Mouse (Mus musculus): ENCODE data around the gene Pex11a. TPM values are rescaled to one million over a fixed set of nuclear protein-coding genes. Genes with fewer than 3 reads are reported as not detected.
A peak's percentile ranks its signal among the peaks of the same experiment; 100 is the strongest.
"Not testable (repeated sequence)": the region's sequence is repeated elsewhere in the genome, so short reads cannot be mapped to it uniquely, and the experiment has no call there.

The Pex11a gene
- polyA plus RNA-seq (2016; fragmentation: Nextera tagmentation; extraction: Ambion mirVana), result 8.0 and 8.3 TPM in 2 replicates

DNA sequence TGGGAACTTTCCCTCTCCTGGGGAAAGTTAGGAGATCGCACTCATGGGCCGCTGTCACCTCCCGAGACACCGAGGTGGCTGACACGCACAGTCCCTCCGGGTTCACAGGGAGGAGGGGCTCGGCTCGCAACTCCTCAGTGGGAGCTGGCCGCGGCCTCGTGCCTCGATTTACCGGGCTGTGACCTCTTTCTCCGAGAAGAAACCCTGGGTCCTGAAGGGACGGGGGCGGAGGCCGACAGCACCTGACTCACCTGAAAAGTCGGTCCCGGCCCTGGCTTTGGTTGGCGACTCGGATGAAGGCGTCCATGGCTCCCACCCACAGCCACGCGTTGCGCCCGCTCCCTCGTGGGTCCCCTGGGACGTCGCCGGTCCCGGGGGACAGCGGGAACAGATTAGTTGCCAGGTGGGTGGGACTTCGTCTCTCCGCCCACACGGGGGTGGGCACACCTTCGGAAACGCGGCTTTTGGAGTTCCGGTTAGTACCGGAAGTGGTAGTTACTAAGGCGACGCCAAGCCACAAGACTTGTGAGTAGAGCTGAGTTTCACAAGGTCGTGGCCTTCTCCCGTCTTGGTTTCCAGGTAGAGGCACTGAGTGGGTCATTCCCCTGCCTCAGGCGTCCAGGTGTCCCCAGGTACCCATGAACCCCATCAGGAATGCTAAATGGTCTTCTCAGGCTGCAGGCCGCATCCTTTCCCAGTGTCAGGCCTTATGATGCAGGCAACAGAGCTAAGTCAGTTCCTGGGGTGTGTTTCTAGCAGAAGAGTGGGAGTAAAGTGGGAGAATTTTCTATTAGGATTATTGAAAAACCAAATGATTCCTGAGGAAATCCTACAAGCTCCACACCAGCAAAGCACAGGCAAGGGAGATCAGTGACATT, at the start of gene Pex11a, which contains the start of gene Wdr93:
Gene Pex11a (minus strand): TSS at position 473 of the 878 bp plus-strand sequence.
Gene Wdr93 (plus strand): TSS at position 505 of the 878 bp plus-strand sequence.
- peak; percentile 81 for DNase-seq (ENCODE audit: low spot score)

DNA sequence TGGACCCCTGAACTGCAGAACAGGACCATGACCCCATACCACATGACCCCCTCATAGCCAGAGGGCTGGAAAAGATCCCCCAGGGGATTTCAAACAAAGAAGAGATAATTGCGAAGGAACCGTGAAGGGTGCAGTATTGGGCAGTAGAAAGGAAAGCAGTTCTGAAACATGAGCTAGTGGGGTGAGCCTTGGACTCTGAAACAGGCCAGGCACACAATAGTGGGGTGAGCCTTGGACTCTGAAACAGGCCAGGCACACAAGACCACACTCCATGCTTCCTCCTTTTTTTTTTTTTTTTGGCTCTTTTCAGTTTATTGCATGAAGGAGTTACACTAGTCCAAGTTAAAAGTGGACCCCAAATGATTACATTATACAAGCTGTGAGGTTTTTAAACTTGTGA, 46.9 kb upstream of the Pex11a start:
- WGBS, result 25% methylated on average over 2 of the region's 2 CpGs
- not testable (repeated sequence) for H3K36me3 ChIP-seq; H3K4me3 ChIP-seq; H3K27ac ChIP-seq; H3K9me3 ChIP-seq; DNase-seq (ENCODE audit: low spot score)
- H3K4me1 ChIP-seq (replicated peaks), result peaks cover 32% of the 10 kb centered on the region
- H3K27me3 ChIP-seq (ENCODE audit: insufficient read depth, poor library complexity, severe bottlenecking), result peaks cover 79% of the 10 kb centered on the region

More for the DNA sequence above, at the start of gene Pex11a, which contains the start of gene Wdr93:
- no peaks in the 10 kb centered on the region for H3K9me3 ChIP-seq
- peak within 1 kb of the TSS; percentile 85 for H3K27ac ChIP-seq
- peaks cover 15% of the 10 kb centered on the region for H3K4me1 ChIP-seq (replicated peaks)
- H3K36me3 ChIP-seq, result 0 out of 2 replicates have a peak, but pooled peaks cover 5% of the 10 kb centered on the region
- peaks cover 7% of the 10 kb centered on the region for H3K27me3 ChIP-seq (ENCODE audit: insufficient read depth, poor library complexity, severe bottlenecking)
- 3% methylated on average over 46 of the region's 46 CpGs for WGBS
- peak within 1 kb of the TSS; percentile 79 for H3K4me3 ChIP-seq

GRCm38 (mm10) chr7:79786295-79786694, 43.4 kb upstream of the Pex11a start:
- no peaks in the 10 kb centered on the region for H3K9me3 ChIP-seq
- no peak overlapping the region for H3K4me3 ChIP-seq
- H3K4me1 ChIP-seq (replicated peaks), result peaks cover 17% of the 10 kb centered on the region
- H3K27ac ChIP-seq, result no peak overlapping the region
- DNase-seq (ENCODE audit: low spot score), result peak; percentile 65
- H3K27me3 ChIP-seq (ENCODE audit: insufficient read depth, poor library complexity, severe bottlenecking), result peaks cover 44% of the 10 kb centered on the region
- WGBS, result 24% methylated on average over 6 of the region's 6 CpGs
- H3K36me3 ChIP-seq, result no peaks in the 10 kb centered on the region

GRCm38 (mm10) chr7:79782516-79782855, 39.6 kb upstream of the Pex11a start:
- Histone ChIP-seq H3K27ac (no peak overlapping the region), H3K36me3 (no peaks in the 10 kb centered on the region), H3K4me3 (no peak overlapping the region), H3K27me3 (ENCODE audit: insufficient read depth, poor library complexity, severe bottlenecking) (peaks cover 11% of the 10 kb centered on the region), H3K9me3 (no peaks in the 10 kb centered on the region), H3K4me1 (replicated peaks) (peaks cover 12% of the 10 kb centered on the region; the same call in 1 of the 2 replicates)
- DNase-seq (ENCODE audit: low spot score), result no peak
- 78% methylated on average over 2 of the region's 2 CpGs for WGBS

DNA sequence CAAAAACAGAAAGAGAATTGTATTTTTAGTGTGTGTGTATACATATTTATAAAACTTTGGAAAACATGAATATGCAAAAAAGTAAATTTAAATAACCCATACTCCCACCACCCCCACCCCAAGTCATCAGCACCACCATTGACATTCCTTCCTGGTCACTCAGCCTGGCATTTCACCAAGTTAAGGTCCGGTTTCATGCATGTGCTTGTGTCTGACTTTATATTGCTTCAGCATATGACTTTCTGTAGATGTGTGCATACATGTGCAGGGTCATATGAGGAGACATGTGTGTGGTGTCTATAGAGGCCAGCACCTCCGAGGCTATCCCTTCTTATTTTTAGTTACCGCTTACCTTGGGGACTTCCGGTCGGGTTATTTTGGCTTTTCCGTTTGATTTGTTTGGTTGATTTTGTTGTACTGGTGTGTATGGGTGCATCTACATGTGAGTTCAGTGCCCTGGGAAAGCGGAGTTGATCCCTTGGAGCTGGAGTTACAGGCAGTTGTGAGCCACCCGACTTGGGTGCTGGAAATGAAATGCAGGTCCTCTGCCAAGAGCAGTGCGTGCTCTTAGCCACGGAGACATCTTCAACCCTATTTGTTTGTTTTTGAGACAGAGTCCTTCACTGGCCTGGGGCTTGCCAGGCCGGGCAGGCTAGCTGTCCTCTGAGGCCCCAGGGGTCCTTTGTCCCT, 39.0 kb upstream of the Pex11a start:
- DNase-seq (ENCODE audit: low spot score), result no peak
- Histone ChIP-seq H3K4me1 (replicated peaks) (peaks cover 12% of the 10 kb centered on the region; the same call in 1 of the 2 replicates), H3K36me3 (no peaks in the 10 kb centered on the region), H3K4me3 (no peak overlapping the region), H3K9me3 (no peaks in the 10 kb centered on the region), H3K27me3 (ENCODE audit: insufficient read depth, poor library complexity, severe bottlenecking) (peaks cover 6% of the 10 kb centered on the region), H3K27ac (no peak overlapping the region)
- WGBS, result 78% methylated on average over 11 of the region's 11 CpGs

- Histone ChIP-seq H3K27ac (no peak overlapping the region), H3K4me1 (replicated peaks) (peaks cover 12% of the 10 kb centered on the region; the same call in 1 of the 2 replicates), H3K9me3 (no peaks in the 10 kb centered on the region), H3K27me3 (ENCODE audit: insufficient read depth, poor library complexity, severe bottlenecking) (no peaks in the 10 kb centered on the region), H3K4me3 (peak overlapping the region; percentile 16), H3K36me3 (no peaks in the 10 kb centered on the region)
- peak; percentile 81 for DNase-seq (ENCODE audit: low spot score)
- WGBS, result 29% methylated on average over 16 of the region's 16 CpGs
Measured at GRCm38 (mm10) chr7:79780647-79781626, 38.0 kb upstream of the Pex11a start.

- Histone ChIP-seq H3K36me3 (no peaks in the 10 kb centered on the region), H3K4me3 (no peak overlapping the region), H3K27ac (no peak overlapping the region), H3K4me1 (replicated peaks) (peaks cover 14% of the 10 kb centered on the region), H3K27me3 (ENCODE audit: insufficient read depth, poor library complexity, severe bottlenecking) (no peaks in the 10 kb centered on the region; the same call in 1 of the 2 replicates), H3K9me3 (no peaks in the 10 kb centered on the region)
- no peak for DNase-seq (ENCODE audit: low spot score)
- WGBS, result 45% methylated on average over 15 of the region's 15 CpGs
Measured at GRCm38 (mm10) chr7:79771561-79772512, 28.9 kb upstream of the Pex11a start.

GRCm38 (mm10) chr7:79769664-79770063, 26.7 kb upstream of the Pex11a start:
- H3K9me3 ChIP-seq, result no peaks in the 10 kb centered on the region
- WGBS, result 87% methylated on average over 3 of the region's 3 CpGs
- no peak for DNase-seq (ENCODE audit: low spot score)
- H3K36me3 ChIP-seq, result no peaks in the 10 kb centered on the region
- H3K27ac ChIP-seq, result no peak overlapping the region
- H3K4me1 ChIP-seq (replicated peaks), result peaks cover 14% of the 10 kb centered on the region
- H3K27me3 ChIP-seq (ENCODE audit: insufficient read depth, poor library complexity, severe bottlenecking), result no peaks in the 10 kb centered on the region; the same call in 1 of the 2 replicates
- no peak overlapping the region for H3K4me3 ChIP-seq

GRCm38 (mm10) chr7:79765991-79766390, 23.1 kb upstream of the Pex11a start:
- no peaks in the 10 kb centered on the region for H3K36me3 ChIP-seq
- H3K27me3 ChIP-seq (ENCODE audit: insufficient read depth, poor library complexity, severe bottlenecking), result no peaks in the 10 kb centered on the region; the same call in 1 of the 2 replicates
- no peaks in the 10 kb centered on the region for H3K9me3 ChIP-seq
- H3K4me3 ChIP-seq, result no peak overlapping the region
- no peak for DNase-seq (ENCODE audit: low spot score)
- no peaks in the 10 kb centered on the region; the same call in 1 of the 2 replicates for H3K4me1 ChIP-seq (replicated peaks)
- WGBS, result 45% methylated on average over 1 of the region's 1 CpGs
- no peak overlapping the region for H3K27ac ChIP-seq

- H3K4me3 ChIP-seq, result no peak overlapping the region
- H3K27ac ChIP-seq, result no peak overlapping the region
- no peaks in the 10 kb centered on the region; the same call in 1 of the 2 replicates for H3K4me1 ChIP-seq (replicated peaks)
- no peaks in the 10 kb centered on the region for H3K36me3 ChIP-seq
- no peaks in the 10 kb centered on the region for H3K9me3 ChIP-seq
- H3K27me3 ChIP-seq (ENCODE audit: insufficient read depth, poor library complexity, severe bottlenecking), result no peaks in the 10 kb centered on the region
- no peak for DNase-seq (ENCODE audit: low spot score)
- WGBS, result 83% methylated on average over 8 of the region's 8 CpGs
Measured at GRCm38 (mm10) chr7:79762106-79762505, 19.2 kb upstream of the Pex11a start.

GRCm38 (mm10) chr7:79761124-79761876, 18.4 kb upstream of the Pex11a start:
- no peaks in the 10 kb centered on the region for H3K36me3 ChIP-seq
- no peaks in the 10 kb centered on the region; the same call in 1 of the 2 replicates for H3K4me1 ChIP-seq (replicated peaks)
- H3K27ac ChIP-seq, result no peak overlapping the region
- 88% methylated on average over 5 of the region's 5 CpGs for WGBS
- no peak overlapping the region for H3K4me3 ChIP-seq
- no peaks in the 10 kb centered on the region for H3K9me3 ChIP-seq
- no peaks in the 10 kb centered on the region for H3K27me3 ChIP-seq (ENCODE audit: insufficient read depth, poor library complexity, severe bottlenecking)
- no peak for DNase-seq (ENCODE audit: low spot score)

Data from hindbrain, embryonic 10.5 days (tissue).